21 mouse cellular contexts compared by ENCODE assay signal in genomic region chr2:120392406-120392805, GRCm38 (mm10). TPM values are rescaled to one million over a fixed set of nuclear protein-coding genes. Genes with fewer than 3 reads are reported as not detected.
DNase-seq lines count a peak whose midpoint lies in the region; TF ChIP-seq lines count a peak whose summit lies in the region.
"Had no signal": no experiment of that assay in that cellular context is flagged by ENCODE, and none has a peak within 500 bp of the region (broad histone marks: within the 10 kb centered on the region; RNA-seq: fewer than 3 reads in every experiment).

No protein-coding gene starts in this region.

- no peak for DNase-seq in layer of hippocampus, adult 2 months (ENCODE audit: low spot score in 2 of 2)
- DNase-seq in layer of hippocampus, adult 9-10 months (ENCODE audit: low spot score), result no peak
- peak; percentile 22 for DNase-seq in A20 (ENCODE audit: low read depth, low spot score)
- DNase-seq in ZHBTc4 (ENCODE audit: low read depth, low spot score), result peak; percentile 42
- DNase-seq in thymus, postnatal 14 days, result peak; percentile 56
- DNase-seq in left cerebral cortex, adult 11 months (ENCODE audit: low spot score), result no peak
- DNase-seq in B cell, adult 2 months, result no peak
- DNase-seq: adrenal gland, postnatal 36 days; cerebellum, adult 2 months; gastrocnemius, postnatal 14 days; heart, adult 2 months; kidney, adult 11 months; kidney, postnatal 10 days; lung, postnatal 14 days; right cerebral cortex, postnatal 25 days had no signal

- no peak overlapping the region for H3K27ac ChIP-seq in layer of hippocampus, adult 2 months
- H3K27ac ChIP-seq: embryonic facial prominence, embryonic 12.5 days; forebrain, embryonic 13.5 days; heart, adult 2 months; left cerebral cortex, adult 2 months; limb, embryonic 10.5 days; neural tube, embryonic 15.5 days had no signal

- TF ChIP-seq CTCF in layer of hippocampus, adult 2 months (conservative IDR thresholded peaks at IDR 0.05), result peak; percentile 16; the same call in 1 of the 2 replicates

- no peak overlapping the region for H3K4me3 ChIP-seq in layer of hippocampus, adult 2 months
- H3K4me3 ChIP-seq: embryonic facial prominence, embryonic 12.5 days; erythroblast, embryonic 14.5 days; forebrain, embryonic 13.5 days; heart, adult 2 months; left cerebral cortex, adult 2 months; limb, embryonic 10.5 days; neural tube, embryonic 15.5 days had no signal

RNA-seq across cellular contexts. Expression of gene Ganc, which starts 11.3 kb away (rescaled TPM):
- 10 to 100 TPM; 12.6 to 14.8 TPM for total RNA-seq in layer of hippocampus, adult 2 months (2021)

RNA-seq across cellular contexts. Expression of gene Tmem87a, which starts 11.5 kb away (rescaled TPM):
- total RNA-seq in layer of hippocampus, adult 2 months (2021), result 10 to 100 TPM; 41.0 to 43.4 TPM

RNA-seq across cellular contexts. Expression of gene Vps39, which starts 39.5 kb away (rescaled TPM):
- total RNA-seq in layer of hippocampus, adult 2 months (2021), result 10 to 100 TPM; 69.0 to 80.5 TPM

Comparison
In these comparisons a context has a peak if more than half of its experiments do, and no peak if none do; other contexts are left out.
1. DNase-seq: peak in A20 (single experiment), ZHBTc4 (single experiment) and thymus, postnatal 14 days (single experiment); none in layer of hippocampus, adult 2 months (0 of 2), layer of hippocampus, adult 9-10 months (single experiment), left cerebral cortex, adult 11 months (single experiment) and B cell, adult 2 months (0 of 2).